Comparison of ENCODE assay signal across 8 mouse cellular contexts in genomic region chr10:80659213-80659612, GRCm38 (mm10). TPM values are rescaled to one million over a fixed set of nuclear protein-coding genes. Genes with fewer than 3 reads are reported as not detected.
DNase-seq lines count a peak whose midpoint lies in the region; ATAC-seq and TF ChIP-seq lines count a peak whose summit lies in the region.

No protein-coding gene starts in this region.

- TF ChIP-seq EP300 in stomach, postnatal 0 days (optimal IDR thresholded peaks at IDR 0.05) = no peak

- H3K4me2 ChIP-seq in limb, embryonic 13.5 days (replicated peaks) = peak overlapping the region; percentile 38
- 0 out of 2 replicates have a peak overlapping the region, but pooled peaks have one; percentile 20 for H3K4me2 ChIP-seq in midbrain, embryonic 15.5 days
- peak overlapping the region; percentile 37 for H3K4me2 ChIP-seq in stomach, postnatal 0 days (replicated peaks; ENCODE audit: low read depth)

- no peak overlapping the region for H3K9ac ChIP-seq in limb, embryonic 13.5 days
- no peak overlapping the region for H3K9ac ChIP-seq in midbrain, embryonic 15.5 days
- H3K9ac ChIP-seq in stomach, postnatal 0 days (ENCODE audit: low read length) = 0 out of 2 replicates have a peak overlapping the region, but pooled peaks have one; percentile 32

- peak; percentile 84 for TF ChIP-seq CTCF in stomach, postnatal 0 days (IDR thresholded peaks at IDR 0.05; ENCODE audit: low read depth)

- no peak overlapping the region for H3K4me3 ChIP-seq in limb, embryonic 13.5 days
- H3K4me3 ChIP-seq in midbrain, embryonic 15.5 days = no peak overlapping the region; the same call in 1 of the 2 replicates
- peak overlapping the region; percentile 20 for H3K4me3 ChIP-seq in stomach, postnatal 0 days (ENCODE audit: low read depth, low read length)

- peaks cover 38% of the 10 kb centered on the region for H3K4me1 ChIP-seq in limb, embryonic 13.5 days
- peaks cover 27% of the 10 kb centered on the region for H3K4me1 ChIP-seq in midbrain, embryonic 15.5 days
- H3K4me1 ChIP-seq in stomach, postnatal 0 days (replicated peaks; ENCODE audit: control insufficient read depth, insufficient read depth) = peaks cover 8% of the 10 kb centered on the region; the same call in 1 of the 2 replicates

- no peak overlapping the region; the same call in 1 of the 2 replicates for H3K27ac ChIP-seq in limb, embryonic 13.5 days
- H3K27ac ChIP-seq in midbrain, embryonic 15.5 days = no peak overlapping the region
- peak overlapping the region; percentile 53; the same call in 1 of the 2 replicates for H3K27ac ChIP-seq in stomach, postnatal 0 days (replicated peaks)

- peak; percentile 81 to 82 for DNase-seq in B cell, adult 2 months
- peak; percentile 72 for DNase-seq in ZHBTc4 (ENCODE audit: low read depth, low spot score)
- peak; percentile 72 to 93 for DNase-seq in heart, adult 18-20 months
- DNase-seq in kidney, adult 11 months = peak; percentile 65
- peak; percentile 69 for DNase-seq in stomach, postnatal 0 days (ENCODE audit: low spot score)

- H3K9me3 ChIP-seq in limb, embryonic 13.5 days = no peaks in the 10 kb centered on the region
- H3K9me3 ChIP-seq in midbrain, embryonic 15.5 days = no peaks in the 10 kb centered on the region
- H3K9me3 ChIP-seq in stomach, postnatal 0 days (ENCODE audit: control insufficient read depth, low read length) = no peaks in the 10 kb centered on the region

- WGBS in limb, embryonic 13.5 days = 16% methylated on average over 10 of the region's 10 CpGs
- 11% methylated on average over 10 of the region's 10 CpGs for WGBS in midbrain, embryonic 15.5 days
- WGBS in stomach, postnatal 0 days = 7% methylated on average over 10 of the region's 10 CpGs

- 0 out of 2 replicates have a peak, but pooled peaks have one; percentile 27 for ATAC-seq in common myeloid progenitor, adult 5-6 weeks (replicated peaks; ENCODE audit: low read depth, poor library complexity, severe bottlenecking)
- ATAC-seq in limb, embryonic 13.5 days (ENCODE audit: low FRiP score, low read depth) = no peak
- no peak for ATAC-seq in midbrain, embryonic 15.5 days (replicated peaks)
- ATAC-seq in stomach, postnatal 0 days (ENCODE audit: low FRiP score, low TSS enrichment) = no peak

- no peaks in the 10 kb centered on the region for H3K36me3 ChIP-seq in limb, embryonic 13.5 days
- H3K36me3 ChIP-seq in midbrain, embryonic 15.5 days (replicated peaks) = no peaks in the 10 kb centered on the region
- H3K36me3 ChIP-seq in stomach, postnatal 0 days (ENCODE audit: control insufficient read depth, insufficient read depth, low read length) = no peaks in the 10 kb centered on the region

- no peaks in the 10 kb centered on the region for H3K27me3 ChIP-seq in limb, embryonic 13.5 days
- H3K27me3 ChIP-seq in midbrain, embryonic 15.5 days (replicated peaks) = no peaks in the 10 kb centered on the region
- no peaks in the 10 kb centered on the region for H3K27me3 ChIP-seq in stomach, postnatal 0 days (ENCODE audit: control insufficient read depth, insufficient read depth, low read length)

RNA-seq across cellular contexts. Expression of gene Btbd2, which starts 2.3 kb away (rescaled TPM):
- total RNA-seq in common myeloid progenitor, adult 5-6 weeks (2017) = 19.2 and 27.1 TPM in 2 replicates
- total RNA-seq in heart, adult 18-20 months (2021) = 10 to 100 TPM; 43.2 to 46.1 TPM
- polyA plus RNA-seq in limb, embryonic 13.5 days (2015; fragmentation: Nextera tagmentation; extraction: Ambion mirVana) = 77.8 and 83.5 TPM in 2 replicates
- polyA plus RNA-seq in midbrain, embryonic 15.5 days (2015; fragmentation: Nextera tagmentation; extraction: Ambion mirVana) = 85.9 and 90.4 TPM in 2 replicates
- polyA plus RNA-seq in stomach, postnatal 0 days (2015; fragmentation: Nextera tagmentation; extraction: Ambion mirVana) = 28.3 and 30.0 TPM in 2 replicates

RNA-seq across cellular contexts. Expression of gene Mknk2, which starts 18.7 kb away (rescaled TPM):
- 37.5 and 55.6 TPM in 2 replicates for total RNA-seq in common myeloid progenitor, adult 5-6 weeks (2017)
- 100 to 1,000 TPM; 185 to 204 TPM for total RNA-seq in heart, adult 18-20 months (2021)
- polyA plus RNA-seq in limb, embryonic 13.5 days (2015; fragmentation: Nextera tagmentation; extraction: Ambion mirVana) = 86.1 and 87.8 TPM in 2 replicates
- 61.5 and 66.6 TPM in 2 replicates for polyA plus RNA-seq in midbrain, embryonic 15.5 days (2015; fragmentation: Nextera tagmentation; extraction: Ambion mirVana)
- polyA plus RNA-seq in stomach, postnatal 0 days (2015; fragmentation: Nextera tagmentation; extraction: Ambion mirVana) = 55.2 and 61.7 TPM in 2 replicates

RNA-seq across cellular contexts. Expression of gene Csnk1g2, which starts 36.6 kb away (rescaled TPM):
- 132 and 167 TPM in 2 replicates for total RNA-seq in common myeloid progenitor, adult 5-6 weeks (2017)
- total RNA-seq in heart, adult 18-20 months (2021) = 100 to 1,000 TPM; 121 to 132 TPM
- 148 and 159 TPM in 2 replicates for polyA plus RNA-seq in limb, embryonic 13.5 days (2015; fragmentation: Nextera tagmentation; extraction: Ambion mirVana)
- polyA plus RNA-seq in midbrain, embryonic 15.5 days (2015; fragmentation: Nextera tagmentation; extraction: Ambion mirVana) = 107 and 123 TPM in 2 replicates
- 75.4 and 83.9 TPM in 2 replicates for polyA plus RNA-seq in stomach, postnatal 0 days (2015; fragmentation: Nextera tagmentation; extraction: Ambion mirVana)

RNA-seq across cellular contexts. Expression of gene Mob3a, which starts 42.6 kb away (rescaled TPM):
- total RNA-seq in common myeloid progenitor, adult 5-6 weeks (2017) = 42.9 and 49.3 TPM in 2 replicates
- 1 to 10 TPM; 7.5 to 8.0 TPM for total RNA-seq in heart, adult 18-20 months (2021)
- polyA plus RNA-seq in limb, embryonic 13.5 days (2015; fragmentation: Nextera tagmentation; extraction: Ambion mirVana) = 55.3 and 55.7 TPM in 2 replicates
- 63.4 and 64.3 TPM in 2 replicates for polyA plus RNA-seq in midbrain, embryonic 15.5 days (2015; fragmentation: Nextera tagmentation; extraction: Ambion mirVana)
- 22.9 and 23.9 TPM in 2 replicates for polyA plus RNA-seq in stomach, postnatal 0 days (2015; fragmentation: Nextera tagmentation; extraction: Ambion mirVana)

RNA-seq across cellular contexts. Expression of gene Izumo4, which starts 42.8 kb away (rescaled TPM):
- 6.4 and 10.4 TPM in 2 replicates for total RNA-seq in common myeloid progenitor, adult 5-6 weeks (2017)
- 1 to 10 TPM; 2.5 to 2.6 TPM for total RNA-seq in heart, adult 18-20 months (2021)
- polyA plus RNA-seq in limb, embryonic 13.5 days (2015; fragmentation: Nextera tagmentation; extraction: Ambion mirVana) = 24.2 and 25.6 TPM in 2 replicates
- polyA plus RNA-seq in midbrain, embryonic 15.5 days (2015; fragmentation: Nextera tagmentation; extraction: Ambion mirVana) = 42.9 and 50.9 TPM in 2 replicates
- 14.8 and 18.0 TPM in 2 replicates for polyA plus RNA-seq in stomach, postnatal 0 days (2015; fragmentation: Nextera tagmentation; extraction: Ambion mirVana)
